Mouse (Mus musculus) forebrain, embryonic 11.5 days (tissue): ENCODE measurements around the gene 2410131K14Rik. TPM values are rescaled to one million over a fixed set of nuclear protein-coding genes. Genes with fewer than 3 reads are reported as not detected.
A peak's percentile ranks its signal among the peaks of the same experiment; 100 is the strongest.

Experiments
- ATAC-seq: fragments of 200-750 bp; cut with Nextera tagmentation; replicated peaks from 2 replicates; pipeline ENCODE4 v1.8.0; 2017; ENCODE audit warnings: moderate TSS enrichment; ENCODE audit not compliant: low FRiP score
- DNase-seq: peaks from one replicate; pipeline ENCODE4 v3.0.0-alpha.2; 2017; ENCODE audit warnings: low spot score
- H3K27ac ChIP-seq: fragments of 300-500 bp; sonication (generic); 2 replicates; pipeline ENCODE4 v1.5.1; 2014; ENCODE audit warnings: low read depth, low read length
- H3K27me3 ChIP-seq: fragments of 300-500 bp; sonication (generic); 2 replicates; pipeline ENCODE4 v1.6.1; 2014; ENCODE audit warnings: mild to moderate bottlenecking, low read length, mixed read lengths; ENCODE audit not compliant: control insufficient read depth, insufficient read depth
- H3K36me3 ChIP-seq: fragments of 300-500 bp; sonication (generic); 2 replicates; pipeline ENCODE4 v1.6.1; 2014; ENCODE audit warnings: mild to moderate bottlenecking, low read length, moderate library complexity, mixed read lengths; ENCODE audit not compliant: control insufficient read depth, insufficient read depth
- H3K4me1 ChIP-seq: fragments of 300-500 bp; sonication (generic); replicated peaks from 2 replicates; pipeline ENCODE4 v1.6.1; 2014; ENCODE audit warnings: low read length, mixed read lengths; ENCODE audit not compliant: control insufficient read depth, insufficient read depth
- H3K4me2 ChIP-seq: fragments of 300-500 bp; sonication (generic); 2 replicates; pipeline ENCODE4 v1.6.1; 2014; ENCODE audit warnings: low read depth, mild to moderate bottlenecking, low read length, moderate library complexity, mixed read lengths; ENCODE audit not compliant: severe bottlenecking
- H3K4me3 ChIP-seq: fragments of 300-500 bp; sonication (generic); 2 replicates; pipeline ENCODE4 v1.5.1; 2014; ENCODE audit warnings: low read depth, low read length
- H3K9ac ChIP-seq: fragments of 300-500 bp; sonication (generic); 2 replicates; pipeline ENCODE4 v1.6.1; 2014; ENCODE audit warnings: low read length
- H3K9me3 ChIP-seq: fragments of 300-500 bp; sonication (generic); 2 replicates; pipeline ENCODE4 v1.6.1; 2016; ENCODE audit warnings: low read length, mixed read lengths; ENCODE audit not compliant: control insufficient read depth
- WGBS: fragments of 180-500 bp; shearing (Covaris S2); extraction: QIAGEN DNeasy Blood & Tissue Kit; methylation state at CpG from one replicate; pipeline ENCODE4 v1.1.7; 2014; 5-methylcytosine and 5-hydroxymethylcytosine counted together
- polyA plus RNA-seq: library from polyadenylated mRNA; unstranded; fragments of >200 nt; fragmentation: Nextera tagmentation; extraction: Ambion mirVana; gene quantifications from 2 replicates; pipeline ENCODE4 v1.2.1, GENCODE M21; 2014

Gene 2410131K14Rik
- polyA plus RNA-seq, 1 experiment from 2014 or later = 11.8 TPM

DNA sequence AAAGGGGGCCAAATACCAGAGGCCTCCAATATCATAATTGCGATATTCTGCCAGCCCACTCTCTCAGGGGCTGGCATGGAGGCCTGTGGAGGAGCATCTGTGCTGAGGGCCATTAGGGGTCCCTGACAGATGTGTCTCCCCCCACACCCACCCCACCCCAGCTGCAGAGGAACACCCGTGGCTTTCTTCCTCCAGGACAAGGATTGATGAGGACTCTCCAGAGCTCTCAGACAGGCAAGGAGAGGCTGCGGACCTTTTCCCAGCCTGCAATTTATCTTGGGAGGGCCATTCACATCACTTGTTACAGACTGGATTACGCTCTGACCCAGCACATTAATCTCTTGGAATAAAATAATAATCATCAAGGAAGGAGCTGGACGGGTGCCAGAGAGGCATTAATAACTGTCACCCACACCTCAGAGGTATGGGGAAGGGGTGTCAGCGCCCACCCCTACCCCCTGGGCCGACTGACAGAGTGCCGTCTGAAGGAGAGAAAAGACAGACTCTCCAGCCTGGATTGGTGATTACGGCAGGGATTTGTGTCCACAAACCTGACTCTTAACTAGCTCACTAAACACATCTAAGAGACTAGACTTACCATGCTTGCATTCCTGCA, 21.8 kb upstream of the 2410131K14Rik start:
- ATAC-seq (no peak), DNase-seq (no peak)
- Histone ChIP-seq H3K4me2 (no peak overlapping the region), H3K27ac (no peak overlapping the region), H3K4me3 (no peak overlapping the region), H3K9me3 (no peaks in the 10 kb centered on the region), H3K27me3 (no peaks in the 10 kb centered on the region), H3K9ac (no peak overlapping the region), H3K36me3 (no peaks in the 10 kb centered on the region), H3K4me1 (no peaks in the 10 kb centered on the region)
- WGBS = 90% methylated on average over 9 of the region's 9 CpGs

DNA sequence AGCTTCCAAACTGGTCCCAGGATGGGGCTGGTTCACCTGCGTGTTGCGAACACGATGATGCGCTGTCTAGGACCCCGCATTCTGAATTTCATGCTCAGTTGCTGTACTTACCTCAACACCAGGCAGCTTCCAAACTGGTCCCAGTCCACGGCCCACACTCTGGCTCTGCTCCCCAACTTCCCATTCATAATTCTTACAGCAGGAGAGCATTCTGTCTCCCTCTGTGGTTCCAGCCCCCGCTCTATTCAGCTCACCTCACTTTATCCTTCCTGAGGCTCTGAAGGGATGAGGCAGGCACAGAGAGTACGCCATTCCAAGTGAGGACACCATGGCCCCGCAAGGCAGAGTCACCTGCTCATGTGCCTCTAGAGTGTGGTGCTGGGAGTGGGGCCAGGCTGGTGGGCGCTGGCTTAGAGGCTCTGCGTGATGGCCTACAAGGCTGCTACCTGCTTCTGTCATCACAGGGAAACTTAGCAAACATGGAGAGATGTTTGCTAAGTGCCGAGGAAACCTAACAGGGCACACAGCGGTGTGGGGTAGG, 14.9 kb upstream of the 2410131K14Rik start:
- no peak overlapping the region for H3K4me3 ChIP-seq
- no peak overlapping the region for H3K9ac ChIP-seq
- ATAC-seq = no peak
- no peaks in the 10 kb centered on the region for H3K27me3 ChIP-seq
- no peak for DNase-seq
- 95% methylated on average over 13 of the region's 13 CpGs for WGBS
- H3K9me3 ChIP-seq = no peaks in the 10 kb centered on the region
- H3K36me3 ChIP-seq = no peaks in the 10 kb centered on the region; the same call in 1 of the 2 replicates
- no peak overlapping the region for H3K27ac ChIP-seq
- H3K4me2 ChIP-seq = no peak overlapping the region
- no peaks in the 10 kb centered on the region for H3K4me1 ChIP-seq

DNA sequence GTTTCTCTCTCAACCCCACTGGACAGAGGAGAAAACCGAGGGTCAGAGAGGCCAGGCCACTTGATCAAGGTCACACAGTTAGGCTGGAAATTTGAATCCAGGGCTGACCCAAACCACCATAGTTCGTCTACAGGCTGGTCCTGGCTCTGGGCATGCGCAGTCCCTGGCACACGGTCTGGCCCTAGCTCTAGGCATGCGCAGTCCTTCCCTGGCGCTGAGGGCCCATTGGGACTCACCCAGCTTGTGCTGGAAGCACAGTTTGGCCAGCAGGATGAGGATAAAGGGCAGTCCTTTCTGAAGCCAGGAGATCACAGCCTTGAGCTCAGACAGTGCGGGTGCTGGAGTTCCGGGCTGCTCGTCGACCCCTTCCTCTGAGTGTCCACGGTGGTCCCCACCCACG, 8.1 kb upstream of the 2410131K14Rik start:
- H3K27ac ChIP-seq = no peak overlapping the region
- no peak overlapping the region for H3K4me2 ChIP-seq
- DNase-seq (no peak), ATAC-seq (no peak)
- no peaks in the 10 kb centered on the region for H3K27me3 ChIP-seq
- H3K9me3 ChIP-seq = no peaks in the 10 kb centered on the region
- H3K4me3 ChIP-seq = no peak overlapping the region
- H3K36me3 ChIP-seq = no peaks in the 10 kb centered on the region; the same call in 1 of the 2 replicates
- no peak overlapping the region for H3K9ac ChIP-seq
- H3K4me1 ChIP-seq = no peaks in the 10 kb centered on the region
- WGBS = 83% methylated on average over 12 of the region's 12 CpGs

DNA sequence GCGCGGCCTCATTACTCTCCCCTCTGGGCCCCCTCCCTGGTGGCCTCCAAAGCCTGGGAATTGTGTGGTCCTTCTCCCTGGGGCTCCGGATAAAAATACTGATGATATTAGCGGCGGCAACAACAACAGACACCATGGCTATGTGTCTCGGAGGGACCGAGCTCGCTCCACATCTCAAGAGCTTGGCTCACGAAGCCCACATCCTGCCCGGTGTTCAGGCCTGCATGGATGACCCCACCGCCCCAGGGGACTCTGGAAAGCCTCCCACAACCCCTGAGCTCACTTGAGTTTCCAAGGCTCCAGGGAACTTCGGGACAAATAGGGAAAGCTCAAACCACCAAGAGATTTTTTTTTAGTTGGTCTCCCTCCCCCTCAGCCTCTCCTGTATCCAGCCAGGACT, 5.4 kb upstream of the 2410131K14Rik start:
- no peaks in the 10 kb centered on the region; the same call in 1 of the 2 replicates for H3K36me3 ChIP-seq
- DNase-seq = no peak
- H3K4me2 ChIP-seq = no peak overlapping the region
- no peak overlapping the region for H3K27ac ChIP-seq
- no peak overlapping the region for H3K9ac ChIP-seq
- no peaks in the 10 kb centered on the region for H3K27me3 ChIP-seq
- 87% methylated on average over 12 of the region's 12 CpGs for WGBS
- H3K4me3 ChIP-seq = no peak overlapping the region
- H3K9me3 ChIP-seq = no peaks in the 10 kb centered on the region
- ATAC-seq = no peak
- H3K4me1 ChIP-seq = no peaks in the 10 kb centered on the region

DNA sequence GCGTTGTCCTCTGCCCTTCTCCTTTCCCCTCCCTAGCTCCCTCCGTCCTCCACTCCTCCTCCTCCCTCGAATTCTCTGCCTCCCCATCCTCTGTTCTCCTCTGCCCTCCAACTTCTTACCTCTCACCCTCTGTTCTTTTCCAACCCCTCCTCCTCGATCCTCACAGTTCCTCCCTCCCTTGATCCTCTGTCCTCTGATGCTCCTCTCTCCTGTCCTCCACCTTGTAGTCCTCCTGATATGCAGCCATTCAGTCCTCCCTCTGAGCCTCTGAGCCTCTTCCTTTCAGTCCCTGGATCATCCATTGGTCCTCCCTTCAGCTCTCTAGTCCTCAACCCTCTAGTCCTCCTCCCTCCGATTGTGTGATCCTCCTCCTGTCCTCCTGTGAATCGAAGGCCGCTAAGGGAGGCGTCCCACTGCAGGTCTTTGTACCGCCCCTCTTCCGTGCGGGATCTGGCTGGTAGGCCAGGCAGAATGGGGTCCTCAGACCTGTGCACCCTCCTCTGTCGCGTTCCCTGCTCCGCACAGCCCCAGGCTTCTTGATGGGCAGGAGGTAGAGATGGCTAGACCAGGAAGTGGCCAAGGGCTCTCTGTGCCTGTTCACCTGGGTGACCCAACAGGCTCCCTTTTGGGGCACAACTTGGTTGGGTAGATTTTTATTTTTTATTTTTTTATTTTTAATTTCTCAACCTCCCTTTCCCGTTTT, 730 bp downstream of the 2410131K14Rik start:
- Histone ChIP-seq H3K9me3 (no peaks in the 10 kb centered on the region), H3K4me1 (peaks cover 8% of the 10 kb centered on the region; the same call in 1 of the 2 replicates), H3K36me3 (no peaks in the 10 kb centered on the region; the same call in 1 of the 2 replicates), H3K4me2 (peak overlapping the region; percentile 73), H3K27me3 (no peaks in the 10 kb centered on the region), H3K27ac (peak overlapping the region; percentile 46; the same call in 1 of the 2 replicates), H3K9ac (peak overlapping the region; percentile 73), H3K4me3 (peak overlapping the region; percentile 70)
- 7% methylated on average over 15 of the region's 15 CpGs for WGBS
- ATAC-seq (no peak; the same call in 1 of the 2 replicates), DNase-seq (peak; percentile 57)

DNA sequence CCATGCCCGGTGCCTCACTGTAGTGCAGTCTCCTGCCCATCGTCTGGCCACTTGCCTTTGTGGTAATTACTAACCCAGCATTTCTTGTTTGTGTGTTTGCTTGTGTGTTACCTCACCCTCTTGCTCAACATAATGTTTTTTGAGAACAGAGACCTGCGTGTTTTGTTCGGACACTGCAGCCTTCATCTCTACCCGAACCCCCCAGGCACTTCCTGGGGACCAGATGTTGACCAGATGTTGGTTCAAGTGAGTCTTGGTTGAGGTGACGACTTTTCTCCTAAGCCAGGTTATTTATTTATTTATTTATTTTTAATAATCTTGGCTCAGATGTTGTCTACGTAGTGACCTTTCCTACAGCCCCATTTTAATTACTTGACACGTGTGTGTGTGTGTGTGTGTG, 2.4 kb downstream of the 2410131K14Rik start:
- 83% methylated on average over 8 of the region's 8 CpGs for WGBS

GRCm38 (mm10) chr5:118250987-118251386, 6.0 kb downstream of the 2410131K14Rik start:
- Histone ChIP-seq H3K27ac (no peak overlapping the region), H3K9ac (no peak overlapping the region), H3K36me3 (no peaks in the 10 kb centered on the region; the same call in 1 of the 2 replicates), H3K4me2 (no peak overlapping the region), H3K4me1 (peaks cover 5% of the 10 kb centered on the region; the same call in 1 of the 2 replicates), H3K27me3 (no peaks in the 10 kb centered on the region), H3K9me3 (no peaks in the 10 kb centered on the region), H3K4me3 (no peak overlapping the region)
- ATAC-seq = no peak
- no peak for DNase-seq
- WGBS = 78% methylated on average over 7 of the region's 7 CpGs

More for the DNA sequence above, 2.4 kb downstream of the 2410131K14Rik start:
- ATAC-seq (no peak), DNase-seq (no peak)
- Histone ChIP-seq H3K4me3 (no peak overlapping the region), H3K36me3 (no peaks in the 10 kb centered on the region; the same call in 1 of the 2 replicates), H3K9me3 (no peaks in the 10 kb centered on the region), H3K27me3 (no peaks in the 10 kb centered on the region), H3K4me2 (no peak overlapping the region), H3K27ac (no peak overlapping the region), H3K4me1 (peaks cover 8% of the 10 kb centered on the region; the same call in 1 of the 2 replicates), H3K9ac (no peak overlapping the region)

GRCm38 (mm10) chr5:118253551-118253950, 8.5 kb downstream of the 2410131K14Rik start:
- Histone ChIP-seq H3K4me2 (no peak overlapping the region), H3K27ac (no peak overlapping the region), H3K27me3 (no peaks in the 10 kb centered on the region), H3K36me3 (peaks cover 3% of the 10 kb centered on the region; the same call in 1 of the 2 replicates), H3K4me3 (no peak overlapping the region), H3K9ac (no peak overlapping the region), H3K4me1 (no peaks in the 10 kb centered on the region), H3K9me3 (no peaks in the 10 kb centered on the region)
- ATAC-seq (no peak), DNase-seq (no peak)
- WGBS = 91% methylated on average over 3 of the region's 3 CpGs
